Comparison of ENCODE assay signal across 12 mouse cellular contexts in the genomic region with DNA sequence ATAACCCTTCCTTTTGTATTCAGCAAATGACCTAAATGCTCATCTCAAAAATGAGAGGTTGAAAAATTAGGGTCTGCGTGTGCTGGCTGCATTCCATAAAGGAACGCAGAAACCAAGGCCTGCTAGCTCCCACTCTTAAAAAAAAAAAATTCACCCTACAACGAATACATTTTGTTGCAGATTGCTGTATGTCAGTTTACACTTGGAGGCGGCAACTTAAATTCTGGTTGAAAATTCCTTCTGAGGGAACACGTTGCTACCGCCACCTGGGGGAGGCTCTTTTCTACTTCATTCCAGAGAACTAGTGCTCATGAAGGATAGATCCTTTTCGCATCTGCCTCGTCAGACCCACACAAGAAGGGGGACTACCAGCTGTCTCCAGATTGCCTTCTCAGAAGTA. TPM values are rescaled to one million over a fixed set of nuclear protein-coding genes. Genes with fewer than 3 reads are reported as not detected.
DNase-seq lines count a peak whose midpoint lies in the region; ATAC-seq and TF ChIP-seq lines count a peak whose summit lies in the region.
"Had no signal": no experiment of that assay in that cellular context is flagged by ENCODE, and none has a peak within 500 bp of the region (broad histone marks: within the 10 kb centered on the region; RNA-seq: fewer than 3 reads in every experiment).

No protein-coding gene starts in this region.

- H3K4me3 ChIP-seq in layer of hippocampus, adult 2 months, result no peak overlapping the region
- no peak overlapping the region for H3K4me3 ChIP-seq in embryonic facial prominence, embryonic 11.5 days (ENCODE audit: low read depth, low read length)

- no peak overlapping the region for H3K27ac ChIP-seq in layer of hippocampus, adult 2 months
- no peak overlapping the region for H3K27ac ChIP-seq in embryonic facial prominence, embryonic 11.5 days (replicated peaks; ENCODE audit: low read depth, low read length)

- DNase-seq in cerebellum, postnatal 10 days, result peak; percentile 7 to 9
- no peak for DNase-seq in cerebellum, adult 11 months
- DNase-seq in layer of hippocampus, adult 2 months (ENCODE audit: low spot score in 2 of 2), result peak; percentile 9 to 14
- no peak for DNase-seq in layer of hippocampus, adult 9-10 months (ENCODE audit: low spot score)
- DNase-seq in embryonic facial prominence, embryonic 11.5 days (ENCODE audit: low spot score), result peak; percentile 23
- DNase-seq in retina, postnatal 1 day, result peak; percentile 68
- no peak for DNase-seq in thymus, postnatal 14 days
- no peak for DNase-seq in thymus, postnatal 0 days (ENCODE audit: low spot score)
- DNase-seq: kidney, adult 2 months had no signal

- WGBS in embryonic facial prominence, embryonic 11.5 days, result 47% methylated on average over 8 of the region's 8 CpGs

- H3K27me3 ChIP-seq in embryonic facial prominence, embryonic 11.5 days (ENCODE audit: control insufficient read depth, insufficient read depth, low read length), result no peaks in the 10 kb centered on the region

- H3K36me3 ChIP-seq in embryonic facial prominence, embryonic 11.5 days (replicated peaks; ENCODE audit: control insufficient read depth, insufficient read depth, low read depth, low read length), result no peaks in the 10 kb centered on the region

- no peaks in the 10 kb centered on the region for H3K4me1 ChIP-seq in embryonic facial prominence, embryonic 11.5 days (ENCODE audit: control insufficient read depth, insufficient read depth, low read length)

- TF ChIP-seq CTCF in layer of hippocampus, adult 2 months (conservative IDR thresholded peaks at IDR 0.05), result peak; percentile 55

- H3K9ac ChIP-seq in embryonic facial prominence, embryonic 11.5 days (replicated peaks; ENCODE audit: low read length), result no peak overlapping the region

- H3K4me2 ChIP-seq in embryonic facial prominence, embryonic 11.5 days (ENCODE audit: low read depth, low read length), result no peak overlapping the region

- ATAC-seq in embryonic facial prominence, embryonic 11.5 days (replicated peaks; ENCODE audit: insufficient number of reproducible peaks, low FRiP score, low TSS enrichment, low read depth), result no peak

- no peaks in the 10 kb centered on the region for H3K9me3 ChIP-seq in embryonic facial prominence, embryonic 11.5 days (replicated peaks; ENCODE audit: control insufficient read depth, low read length)

RNA-seq across cellular contexts. Expression of a gene that starts 0.9 kb away (rescaled TPM):
- not detected for total RNA-seq in layer of hippocampus, adult 2 months (2021)
- not detected in 2 replicates for polyA plus RNA-seq in embryonic facial prominence, embryonic 11.5 days (2014; fragmentation: Nextera tagmentation; extraction: Ambion mirVana)
- polyA plus RNA-seq in thymus, postnatal 0 days (2015; fragmentation: Nextera tagmentation; extraction: Ambion mirVana), result 0.13 TPM in 1 of 2 replicates, not detected in the other
- total RNA-seq: granulocyte monocyte progenitor cell, adult 5-6 weeks; megakaryocyte-erythroid progenitor cell, adult 5-6 weeks; neutrophil, adult 5-6 weeks had no signal
- polyA plus RNA-seq: kidney, adult 2 months had no signal

RNA-seq across cellular contexts. Expression of a gene that starts 55.2 kb away (rescaled TPM):
- total RNA-seq in layer of hippocampus, adult 2 months (2021), result 10 to 100 TPM; 34.0 to 36.8 TPM
- polyA plus RNA-seq in embryonic facial prominence, embryonic 11.5 days (2014; fragmentation: Nextera tagmentation; extraction: Ambion mirVana), result 23.0 and 25.3 TPM in 2 replicates
- 12.2 and 14.7 TPM in 2 replicates for polyA plus RNA-seq in thymus, postnatal 0 days (2015; fragmentation: Nextera tagmentation; extraction: Ambion mirVana)

RNA-seq across cellular contexts. Expression of a gene that starts 55.4 kb away (rescaled TPM):
- total RNA-seq in layer of hippocampus, adult 2 months (2021), result 10 to 100 TPM; 62.7 to 63.1 TPM
- polyA plus RNA-seq in embryonic facial prominence, embryonic 11.5 days (2014; fragmentation: Nextera tagmentation; extraction: Ambion mirVana), result 89.1 and 93.3 TPM in 2 replicates
- polyA plus RNA-seq in thymus, postnatal 0 days (2015; fragmentation: Nextera tagmentation; extraction: Ambion mirVana), result 74.2 and 80.1 TPM in 2 replicates

Comparison
In these comparisons a context has a peak if more than half of its experiments do, and no peak if none do; other contexts are left out.
1. DNase-seq: peak in cerebellum, postnatal 10 days (2 of 2), layer of hippocampus, adult 2 months (2 of 2), embryonic facial prominence, embryonic 11.5 days (single experiment) and retina, postnatal 1 day (single experiment); none in cerebellum, adult 11 months (single experiment), layer of hippocampus, adult 9-10 months (single experiment), thymus, postnatal 14 days (single experiment) and thymus, postnatal 0 days (single experiment).